Mouse (Mus musculus) neural tube, embryonic 14.5 days (tissue): ENCODE measurements around the gene Ugt1a8. TPM values are rescaled to one million over a fixed set of nuclear protein-coding genes. Genes with fewer than 3 reads are reported as not detected.
"Not testable (repeated sequence)": the region's sequence is repeated elsewhere in the genome, so short reads cannot be mapped to it uniquely, and the experiment has no call there.

Experiments
- ATAC-seq: fragments of 200-750 bp; cut with Nextera tagmentation; 2 replicates; pipeline ENCODE4 v1.8.0; 2017; ENCODE audit warnings: low read depth, mild to moderate bottlenecking, moderate TSS enrichment, moderate library complexity
- H3K27ac ChIP-seq: fragments of 300-500 bp; sonication (generic); 2 replicates; pipeline ENCODE4 v1.5.1; 2014; ENCODE audit warnings: low read depth, mild to moderate bottlenecking, control low read depth, low read length, moderate library complexity, mixed read lengths
- H3K27me3 ChIP-seq: fragments of 300-500 bp; sonication (generic); 2 replicates; pipeline ENCODE4 v1.6.1; 2014; ENCODE audit warnings: low read length; ENCODE audit not compliant: control insufficient read depth, insufficient read depth
- H3K36me3 ChIP-seq: fragments of 300-500 bp; sonication (generic); 2 replicates; pipeline ENCODE4 v1.6.1; 2014; ENCODE audit warnings: low read length, mixed read lengths; ENCODE audit not compliant: control insufficient read depth, insufficient read depth
- H3K4me1 ChIP-seq: fragments of 300-500 bp; sonication (generic); 2 replicates; pipeline ENCODE4 v1.6.1; 2014; ENCODE audit warnings: low read length; ENCODE audit not compliant: control insufficient read depth, insufficient read depth
- H3K4me2 ChIP-seq: fragments of 300-500 bp; sonication (generic); 2 replicates; pipeline ENCODE4 v1.6.1; 2014; ENCODE audit warnings: mild to moderate bottlenecking, low read depth, low read length, control low read depth
- H3K4me3 ChIP-seq: fragments of 300-500 bp; sonication (generic); 2 replicates; pipeline ENCODE4 v1.5.1; 2014; ENCODE audit warnings: low read depth, low read length, control low read depth, mixed read lengths
- H3K9ac ChIP-seq: fragments of 300-500 bp; sonication (generic); replicated peaks from 2 replicates; pipeline ENCODE4 v1.6.1; 2014; ENCODE audit warnings: low read depth, mild to moderate bottlenecking, control low read depth, low read length, mixed read lengths
- H3K9me3 ChIP-seq: fragments of 300-500 bp; sonication (generic); 2 replicates; pipeline ENCODE4 v1.6.1; 2016; ENCODE audit warnings: low read length; ENCODE audit not compliant: control insufficient read depth
- WGBS: fragments of 180-500 bp; shearing (Covaris S2); extraction: QIAGEN DNeasy Blood & Tissue Kit; methylation state at CpG from one replicate; pipeline ENCODE4 v1.1.7; 2014; 5-methylcytosine and 5-hydroxymethylcytosine counted together
- polyA plus RNA-seq: library from polyadenylated mRNA; unstranded; fragments of >200 nt; fragmentation: Nextera tagmentation; extraction: Ambion mirVana; gene quantifications from 2 replicates; pipeline ENCODE4 v1.2.1, GENCODE M21; 2014

The Ugt1a8 gene
- polyA plus RNA-seq, 1 experiment from 2014 or later, result not detected

GRCm38 (mm10) chr1:88103697-88104468 is 16.3 kb downstream of the Ugt1a8 start:
- not testable (repeated sequence) for H3K9me3 ChIP-seq, H3K27ac ChIP-seq, H3K4me2 ChIP-seq, H3K4me1 ChIP-seq, H3K36me3 ChIP-seq, H3K27me3 ChIP-seq, ATAC-seq, H3K9ac ChIP-seq, H3K4me3 ChIP-seq
- 87% methylated on average over 4 of the region's 5 CpGs for WGBS

GRCm38 (mm10) chr1:88104667-88105430 is 17.2 kb downstream of the Ugt1a8 start:
- Histone ChIP-seq H3K4me2 (no peak overlapping the region), H3K9ac (no peak overlapping the region), H3K36me3 (no peaks in the 10 kb centered on the region), H3K4me3 (no peak overlapping the region), H3K9me3 (no peaks in the 10 kb centered on the region), H3K27me3 (no peaks in the 10 kb centered on the region), H3K27ac (no peak overlapping the region), H3K4me1 (no peaks in the 10 kb centered on the region)
- no peak for ATAC-seq
- WGBS, result 88% methylated on average over 1 of the region's 1 CpGs

GRCm38 (mm10) chr1:88105656-88106055 is 18.0 kb downstream of the Ugt1a8 start:
- Histone ChIP-seq H3K4me1 (no peaks in the 10 kb centered on the region), H3K9me3 (no peaks in the 10 kb centered on the region), H3K4me2 (no peak overlapping the region), H3K27ac (no peak overlapping the region), H3K36me3 (no peaks in the 10 kb centered on the region), H3K9ac (no peak overlapping the region), H3K27me3 (no peaks in the 10 kb centered on the region), H3K4me3 (no peak overlapping the region)
- WGBS, result 69% methylated on average over 2 of the region's 2 CpGs
- ATAC-seq, result no peak

- not testable (repeated sequence) for H3K9ac ChIP-seq, ATAC-seq, H3K27ac ChIP-seq, H3K27me3 ChIP-seq, H3K9me3 ChIP-seq, H3K4me2 ChIP-seq, H3K36me3 ChIP-seq, H3K4me3 ChIP-seq, H3K4me1 ChIP-seq
- 86% methylated on average over 2 of the region's 2 CpGs for WGBS
Measured at GRCm38 (mm10) chr1:88109027-88109557, 21.5 kb downstream of the Ugt1a8 start.

GRCm38 (mm10) chr1:88109604-88110003 is 22.0 kb downstream of the Ugt1a8 start:
- WGBS, result 95% methylated on average over 2 of the region's 2 CpGs
- not testable (repeated sequence) for H3K27ac ChIP-seq, H3K4me2 ChIP-seq, H3K4me1 ChIP-seq, H3K36me3 ChIP-seq, ATAC-seq, H3K9me3 ChIP-seq, H3K9ac ChIP-seq, H3K27me3 ChIP-seq, H3K4me3 ChIP-seq

- H3K27me3 ChIP-seq, H3K4me1 ChIP-seq, ATAC-seq, H3K36me3 ChIP-seq, H3K4me3 ChIP-seq, H3K9me3 ChIP-seq, H3K9ac ChIP-seq, H3K27ac ChIP-seq, H3K4me2 ChIP-seq: not testable (repeated sequence)
- WGBS, result 94% methylated on average over 6 of the region's 6 CpGs
Measured at GRCm38 (mm10) chr1:88112769-88113168, 25.2 kb downstream of the Ugt1a8 start.

- not testable (repeated sequence) for H3K4me2 ChIP-seq, H3K4me1 ChIP-seq, H3K27ac ChIP-seq, H3K36me3 ChIP-seq, H3K9ac ChIP-seq, H3K27me3 ChIP-seq, ATAC-seq, H3K9me3 ChIP-seq, H3K4me3 ChIP-seq
- 14% methylated on average over 3 of the region's 4 CpGs for WGBS
Measured at GRCm38 (mm10) chr1:88120550-88120949, 32.9 kb downstream of the Ugt1a8 start.

- not testable (repeated sequence) for H3K27me3 ChIP-seq, H3K36me3 ChIP-seq, ATAC-seq, H3K4me1 ChIP-seq, H3K9ac ChIP-seq, H3K9me3 ChIP-seq, H3K27ac ChIP-seq, H3K4me3 ChIP-seq, H3K4me2 ChIP-seq
- no CpG with 5 or more reads among the region's 1 CpGs for WGBS
Measured at GRCm38 (mm10) chr1:88121521-88121920, 33.9 kb downstream of the Ugt1a8 start.

GRCm38 (mm10) chr1:88125827-88126360 is 38.3 kb downstream of the Ugt1a8 start:
- not testable (repeated sequence) for H3K9me3 ChIP-seq, H3K27me3 ChIP-seq, H3K9ac ChIP-seq, H3K4me3 ChIP-seq, ATAC-seq, H3K4me1 ChIP-seq, H3K4me2 ChIP-seq, H3K36me3 ChIP-seq, H3K27ac ChIP-seq
- WGBS, result 87% methylated on average over 3 of the region's 4 CpGs
